Mouse (Mus musculus) adrenal gland, postnatal 36 days (tissue): Measurements from ENCODE around the gene Magoh. TPM values are rescaled to one million over a fixed set of nuclear protein-coding genes. Genes with fewer than 3 reads are reported as not detected.

Source experiments
- DNase-seq, 2 experiments: peaks; one replicate each; pipeline ENCODE4 v3.0.0; 2021; ENCODE audit warnings: mixed read lengths in 1 of 2
- total RNA-seq, 2 experiments: library from RNA; stranded (reverse); gene quantifications; 2 replicates each; pipeline ENCODE4 v1.2.3; 2021

The Magoh gene
- total RNA-seq, 2 experiments from 2014 or later, result 79.1 to 84.4 TPM

DNA sequence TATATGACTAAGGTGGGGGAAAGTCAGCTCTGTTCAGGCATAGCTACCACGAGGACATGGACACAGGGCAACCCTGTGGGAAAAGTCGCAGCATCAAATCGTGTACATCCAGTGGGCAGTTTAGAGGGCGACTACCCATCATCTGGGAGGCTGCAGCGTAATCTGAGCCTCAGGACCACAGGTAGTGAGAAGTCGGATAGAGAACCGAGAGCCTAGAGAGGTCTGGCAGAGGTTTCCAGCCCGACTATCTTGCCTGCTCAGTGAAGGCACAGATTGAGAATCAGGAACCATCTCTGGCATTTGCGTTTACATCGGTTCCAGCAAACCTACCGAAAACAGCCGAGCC is 9.8 kb downstream of the Magoh start:
- DNase-seq, result no peak

- DNase-seq, result peak; percentile 95
These were observed 10.3 kb downstream of the Magoh start, which contains the start of gene 0610037L13Rik for GRCm38 (mm10) chr4:107889731-107890432. 0610037L13Rik (plus strand) TSS chr4:107889813.

DNA sequence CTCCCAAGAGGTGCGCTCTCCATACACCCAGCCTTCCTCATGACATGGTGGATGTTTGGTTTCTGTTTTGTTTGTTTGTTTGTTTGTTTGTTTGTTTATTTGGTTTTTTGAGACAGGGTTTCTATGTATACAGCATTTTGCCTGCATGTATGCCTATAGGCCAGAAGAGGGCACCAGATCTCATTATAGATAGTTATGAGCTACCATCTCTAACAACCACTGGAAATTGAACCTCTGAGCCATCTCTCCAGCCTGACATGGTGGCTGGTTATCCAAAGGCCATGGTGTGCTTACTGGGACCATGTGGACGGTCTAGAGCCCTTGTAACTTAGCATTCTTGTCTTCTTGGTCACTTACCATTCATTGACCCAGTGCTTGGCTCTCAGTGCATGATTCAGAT is 13.1 kb downstream of the Magoh start:
- DNase-seq, result no peak

DNA sequence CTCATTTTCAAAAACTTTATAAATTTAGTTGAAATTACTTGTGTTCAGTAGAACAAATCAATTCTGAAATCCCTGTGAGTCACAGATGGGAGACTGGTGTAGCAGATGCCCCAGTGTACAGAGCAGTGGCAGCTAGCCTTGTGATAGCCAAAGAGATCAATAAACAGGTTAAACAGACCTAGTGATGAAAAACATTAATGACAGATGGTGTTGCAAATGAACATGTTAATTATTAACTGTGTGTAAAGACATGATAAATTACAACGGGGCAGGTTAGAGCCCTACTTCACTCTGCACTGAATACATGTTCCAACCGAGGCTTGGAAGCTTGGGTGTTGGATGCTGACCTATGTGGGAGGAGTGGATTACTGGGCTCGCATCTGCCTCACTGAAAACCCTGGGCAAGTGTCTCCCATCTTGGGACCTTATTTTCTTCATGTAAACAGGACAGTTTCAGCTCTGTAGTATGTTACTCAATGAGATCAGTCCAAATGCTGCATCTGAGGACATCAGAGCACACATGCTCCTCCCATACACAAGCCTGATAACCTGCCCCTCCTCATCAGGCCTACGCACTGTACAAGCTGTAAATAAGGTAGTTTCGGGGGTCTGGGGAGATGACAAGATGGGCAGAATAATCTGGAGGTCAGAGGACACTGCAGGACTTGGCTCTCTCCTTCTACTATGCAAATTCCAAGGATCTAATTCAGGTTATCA is 19.8 kb downstream of the Magoh start:
- no peak for DNase-seq

- peak in 1 of 2 experiments; percentile 25 for DNase-seq
These were observed 20.7 kb downstream of the Magoh start for GRCm38 (mm10) chr4:107900206-107900605.

GRCm38 (mm10) chr4:107904252-107904651 is 24.7 kb downstream of the Magoh start:
- no peak for DNase-seq

DNA sequence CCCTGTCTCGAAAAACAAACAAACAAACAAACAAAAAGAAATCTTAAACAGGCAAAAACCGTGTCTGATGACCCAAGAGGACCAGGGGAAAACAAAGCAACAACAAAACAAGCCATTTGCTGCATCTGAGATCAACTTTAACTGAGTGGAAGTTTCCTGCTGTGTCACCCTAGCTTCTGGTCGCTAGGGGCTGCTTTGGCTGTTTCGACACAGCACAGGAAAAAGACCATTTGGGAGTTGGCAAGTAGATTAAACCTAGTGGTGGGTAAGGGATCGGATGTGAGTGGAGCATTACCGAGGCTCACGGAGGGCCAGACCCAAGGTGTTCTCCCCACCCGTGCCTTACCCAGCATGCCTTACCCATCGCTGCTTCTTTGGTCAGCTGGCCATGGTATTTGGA is 27.0 kb downstream of the Magoh start:
- no peak for DNase-seq

- DNase-seq, result no peak
These were observed 30.5 kb downstream of the Magoh start for GRCm38 (mm10) chr4:107910020-107910419.

- peak; percentile 79 to 81 for DNase-seq
These were observed 40.8 kb downstream of the Magoh start for GRCm38 (mm10) chr4:107920336-107920735.

GRCm38 (mm10) chr4:107921152-107921695 is 41.7 kb downstream of the Magoh start:
- DNase-seq, result peak; percentile 85 to 88

DNA sequence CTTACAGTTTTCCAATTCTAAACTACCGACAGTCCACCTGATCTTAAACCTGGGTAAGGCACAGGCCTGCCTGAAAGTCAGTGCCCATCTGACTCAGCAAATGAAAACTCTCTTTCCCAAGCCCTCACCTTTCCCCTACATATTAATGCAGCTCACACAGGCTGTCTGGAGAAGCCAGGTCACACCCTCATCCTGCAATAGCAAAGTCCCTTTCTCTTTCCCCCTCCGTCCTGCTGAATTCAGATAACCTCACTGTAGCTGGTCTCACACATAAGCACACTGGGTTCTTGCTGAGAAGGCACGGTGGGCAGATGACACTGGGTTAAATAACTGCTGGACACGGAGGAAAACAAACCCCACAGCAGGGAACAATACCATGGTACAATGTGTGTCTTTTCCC is 42.4 kb downstream of the Magoh start:
- DNase-seq, result peak in 1 of 2 experiments; percentile 52

DNA sequence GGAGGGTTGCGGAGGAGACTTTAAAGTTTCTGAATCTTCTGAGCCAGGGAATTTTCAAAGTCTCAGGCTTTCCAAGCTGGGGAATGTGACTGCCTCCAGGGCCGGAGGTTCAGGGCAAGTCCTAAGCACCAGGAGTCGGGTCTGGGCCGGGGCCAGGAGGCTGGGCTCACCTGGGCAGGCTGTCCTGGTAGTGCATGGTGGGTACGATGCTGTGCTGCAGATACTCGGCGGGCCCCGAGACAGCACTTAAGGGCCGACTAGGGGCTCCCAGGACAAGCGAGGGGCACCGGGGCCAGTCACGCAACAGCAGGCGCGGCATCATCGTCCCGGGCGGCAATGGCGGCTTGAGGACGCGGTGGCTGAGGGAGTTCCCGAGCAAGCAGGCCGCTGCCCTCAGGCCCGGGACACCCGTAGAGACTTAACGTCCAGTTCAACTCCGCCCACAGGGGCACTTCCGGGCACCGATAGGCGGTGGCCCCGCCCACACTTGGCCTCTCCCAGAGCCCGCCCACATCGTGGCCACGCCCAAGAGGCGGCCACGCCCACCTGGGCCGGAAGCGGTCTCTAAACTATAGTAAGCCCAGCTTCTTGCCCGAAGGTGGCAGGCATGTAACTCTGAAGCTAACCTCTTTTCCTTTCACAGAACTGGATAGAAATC is 43.7 kb downstream of the Magoh start, which contains the start of gene Cpt2:
Gene Cpt2 (minus strand): TSS at position 466 of the 658 bp plus-strand sequence.
- peak; percentile 97 for DNase-seq

GRCm38 (mm10) chr4:107923803-107924194 is 44.2 kb downstream of the Magoh start:
- no peak for DNase-seq

GRCm38 (mm10) chr4:107928269-107928668 is 48.7 kb downstream of the Magoh start:
- DNase-seq, result no peak

GRCm38 (mm10) chr4:107928726-107929125 is 49.2 kb downstream of the Magoh start:
- DNase-seq, result no peak

- no peak for DNase-seq
These were observed 51.9 kb downstream of the Magoh start for GRCm38 (mm10) chr4:107931453-107931852.

GRCm38 (mm10) chr4:107933239-107933638 is 53.7 kb downstream of the Magoh start:
- no peak for DNase-seq

DNA sequence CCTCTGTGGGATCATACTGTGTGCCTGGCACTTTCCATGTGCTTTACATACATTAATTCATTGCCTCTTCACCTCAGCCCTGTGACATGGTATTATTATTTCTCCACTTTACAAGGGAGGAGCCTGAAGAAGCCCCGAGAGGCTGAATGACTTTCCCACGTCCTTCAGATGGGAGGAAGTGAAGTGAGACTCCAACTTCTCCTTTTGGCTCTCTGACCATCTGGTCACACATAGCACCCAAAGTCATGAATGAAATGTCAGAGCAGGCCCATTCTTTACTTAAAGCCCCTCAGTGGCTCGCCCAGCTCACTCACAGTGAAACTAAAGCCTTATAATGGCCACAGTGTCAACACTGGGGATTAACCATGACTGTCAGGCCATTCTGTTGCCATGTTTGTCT is 55.7 kb downstream of the Magoh start:
- DNase-seq, result no peak
